Mouse (Mus musculus) neural tube, embryonic 14.5 days (tissue): ENCODE measurements around the gene Pak6. TPM values are rescaled to one million over a fixed set of nuclear protein-coding genes. Genes with fewer than 3 reads are reported as not detected.

Source experiments
- ATAC-seq: fragments of 200-750 bp; cut with Nextera tagmentation; 2 replicates; pipeline ENCODE4 v1.8.0; 2017; ENCODE audit warnings: low read depth, mild to moderate bottlenecking, moderate TSS enrichment, moderate library complexity
- H3K27ac ChIP-seq: fragments of 300-500 bp; sonication (generic); 2 replicates; pipeline ENCODE4 v1.5.1; 2014; ENCODE audit warnings: low read depth, mild to moderate bottlenecking, control low read depth, low read length, moderate library complexity, mixed read lengths
- H3K27me3 ChIP-seq: fragments of 300-500 bp; sonication (generic); 2 replicates; pipeline ENCODE4 v1.6.1; 2014; ENCODE audit warnings: low read length; ENCODE audit not compliant: control insufficient read depth, insufficient read depth
- H3K36me3 ChIP-seq: fragments of 300-500 bp; sonication (generic); 2 replicates; pipeline ENCODE4 v1.6.1; 2014; ENCODE audit warnings: low read length, mixed read lengths; ENCODE audit not compliant: control insufficient read depth, insufficient read depth
- H3K4me1 ChIP-seq: fragments of 300-500 bp; sonication (generic); 2 replicates; pipeline ENCODE4 v1.6.1; 2014; ENCODE audit warnings: low read length; ENCODE audit not compliant: control insufficient read depth, insufficient read depth
- H3K4me2 ChIP-seq: fragments of 300-500 bp; sonication (generic); 2 replicates; pipeline ENCODE4 v1.6.1; 2014; ENCODE audit warnings: mild to moderate bottlenecking, low read depth, low read length, control low read depth
- H3K4me3 ChIP-seq: fragments of 300-500 bp; sonication (generic); 2 replicates; pipeline ENCODE4 v1.5.1; 2014; ENCODE audit warnings: low read depth, low read length, control low read depth, mixed read lengths
- H3K9ac ChIP-seq: fragments of 300-500 bp; sonication (generic); replicated peaks from 2 replicates; pipeline ENCODE4 v1.6.1; 2014; ENCODE audit warnings: low read depth, mild to moderate bottlenecking, control low read depth, low read length, mixed read lengths
- H3K9me3 ChIP-seq: fragments of 300-500 bp; sonication (generic); 2 replicates; pipeline ENCODE4 v1.6.1; 2016; ENCODE audit warnings: low read length; ENCODE audit not compliant: control insufficient read depth
- WGBS: fragments of 180-500 bp; shearing (Covaris S2); extraction: QIAGEN DNeasy Blood & Tissue Kit; methylation state at CpG from one replicate; pipeline ENCODE4 v1.1.7; 2014; 5-methylcytosine and 5-hydroxymethylcytosine counted together
- polyA plus RNA-seq: library from polyadenylated mRNA; unstranded; fragments of >200 nt; fragmentation: Nextera tagmentation; extraction: Ambion mirVana; gene quantifications from 2 replicates; pipeline ENCODE4 v1.2.1, GENCODE M21; 2014

Gene Pak6
- polyA plus RNA-seq, 1 experiment from 2014 or later, result 39.1 TPM

GRCm38 (mm10) chr2:118744621-118745020 lies 81.5 kb downstream of the Pak6 start:
- Histone ChIP-seq H3K27ac (no peak overlapping the region), H3K9ac (no peak overlapping the region), H3K9me3 (no peaks in the 10 kb centered on the region), H3K4me3 (no peak overlapping the region), H3K36me3 (no peaks in the 10 kb centered on the region), H3K4me1 (peaks cover 33% of the 10 kb centered on the region), H3K27me3 (no peaks in the 10 kb centered on the region), H3K4me2 (peak overlapping the region; percentile 91; the same call in 1 of the 2 replicates)
- ATAC-seq, result no peak
- 8% methylated on average over 7 of the region's 7 CpGs for WGBS

GRCm38 (mm10) chr2:118745232-118745884 lies 82.3 kb downstream of the Pak6 start, which contains the start of gene Inafm2:
TSS of gene Inafm2 (plus strand) at chr2:118745758.
- H3K4me1 ChIP-seq, result peaks cover 40% of the 10 kb centered on the region
- H3K27me3 ChIP-seq, result no peaks in the 10 kb centered on the region
- H3K4me3 ChIP-seq, result peak within 1 kb of the TSS; percentile 83
- H3K4me2 ChIP-seq, result peak within 1 kb of the TSS; percentile 91
- H3K9ac ChIP-seq, result peak within 1 kb of the TSS; percentile 93
- 1% methylated on average over 29 of the region's 57 CpGs for WGBS
- H3K9me3 ChIP-seq, result no peaks in the 10 kb centered on the region
- H3K36me3 ChIP-seq, result no peaks in the 10 kb centered on the region
- peak within 1 kb of the TSS; percentile 73; the same call in 1 of the 2 replicates for H3K27ac ChIP-seq
- peak; percentile 92 for ATAC-seq

GRCm38 (mm10) chr2:118745915-118746901 lies 83.1 kb downstream of the Pak6 start:
- ATAC-seq, result peak; percentile 52
- Histone ChIP-seq H3K27ac (peak overlapping the region; percentile 73; the same call in 1 of the 2 replicates), H3K9ac (peak overlapping the region; percentile 93), H3K4me1 (peaks cover 43% of the 10 kb centered on the region), H3K4me2 (peak overlapping the region; percentile 91), H3K9me3 (no peaks in the 10 kb centered on the region), H3K4me3 (peak overlapping the region; percentile 83), H3K36me3 (no peaks in the 10 kb centered on the region), H3K27me3 (no peaks in the 10 kb centered on the region)
- under 1% methylated on average over 72 of the region's 113 CpGs for WGBS

- no peak for ATAC-seq
- Histone ChIP-seq H3K36me3 (no peaks in the 10 kb centered on the region), H3K9ac (peak overlapping the region; percentile 93; the same call in 1 of the 2 replicates), H3K27me3 (no peaks in the 10 kb centered on the region), H3K4me1 (peaks cover 43% of the 10 kb centered on the region), H3K9me3 (no peaks in the 10 kb centered on the region), H3K4me3 (peak overlapping the region; percentile 83), H3K4me2 (peak overlapping the region; percentile 91), H3K27ac (no peak overlapping the region)
- 29% methylated on average over 10 of the region's 10 CpGs for WGBS
Observed at GRCm38 (mm10) chr2:118747301-118747960, 84.3 kb downstream of the Pak6 start.

Other genes with a start within 250 kb of the Pak6 start
- 331 and 342 TPM in 2 replicates for gene Srp14, start 183.6 kb upstream of the Pak6 start, polyA plus RNA-seq
- gene Bmf, start 113.6 kb upstream of the Pak6 start, polyA plus RNA-seq, result 0.99 and 2.2 TPM in 2 replicates
- 4.3 and 8.8 TPM in 2 replicates for gene Bub1b, start 65.1 kb upstream of the Pak6 start, polyA plus RNA-seq
- not detected in 2 replicates for gene Ankrd63, start 40.7 kb downstream of the Pak6 start, polyA plus RNA-seq
- gene Plcb2, start 65.1 kb downstream of the Pak6 start, polyA plus RNA-seq, result 0.57 and 0.88 TPM in 2 replicates
- 29.4 and 32.3 TPM in 2 replicates for gene Inafm2, start 82.5 kb downstream of the Pak6 start, polyA plus RNA-seq
- 0.60 and 0.64 TPM in 2 replicates for gene Ccdc9b, start 99.4 kb downstream of the Pak6 start, polyA plus RNA-seq
- gene Phgr1, start 109.5 kb downstream of the Pak6 start, polyA plus RNA-seq, result not detected in 2 replicates
- gene Disp2, start 116.4 kb downstream of the Pak6 start, polyA plus RNA-seq, result 59.4 and 66.8 TPM in 2 replicates
- 7.2 and 11.5 TPM in 2 replicates for gene Knstrn, start 150.7 kb downstream of the Pak6 start, polyA plus RNA-seq
- 37.7 and 41.2 TPM in 2 replicates for gene Ivd, start 198.7 kb downstream of the Pak6 start, polyA plus RNA-seq
- 1.8 and 2.2 TPM in 2 replicates for gene Bahd1, start 237.1 kb downstream of the Pak6 start, polyA plus RNA-seq